Mouse (Mus musculus) left cerebral cortex, postnatal 25 days (tissue): Measurements from ENCODE around the gene Capn15. TPM values are rescaled to one million over a fixed set of nuclear protein-coding genes. Genes with fewer than 3 reads are reported as not detected.

Source experiments
- DNase-seq, 2 experiments: peaks; one replicate each; pipeline ENCODE4 v3.0.0; 2022; ENCODE audit warnings: low spot score in 2 of 2, mixed read lengths in 1 of 2
- intact Hi-C: fragments of 180-260 bp; cut with DNase I; formaldehyde crosslinking; loops from one replicate; pipeline ENCODE4 v1.15.1; 2025
- total RNA-seq, 2 experiments: library from RNA; stranded (reverse); gene quantifications; 2 replicates each; pipeline ENCODE4 v1.2.3; 2021

The Capn15 gene
- total RNA-seq, 2 experiments from 2014 or later = 47.0 to 51.6 TPM

GRCm38 (mm10) chr17:25959630-25960467 lies 25.7 kb downstream of the Capn15 start:
- intact Hi-C loops = no loop called here
- no peak for DNase-seq

GRCm38 (mm10) chr17:25958771-25959494 lies 26.7 kb downstream of the Capn15 start:
- intact Hi-C loops = no loop called here
- no peak for DNase-seq

DNA sequence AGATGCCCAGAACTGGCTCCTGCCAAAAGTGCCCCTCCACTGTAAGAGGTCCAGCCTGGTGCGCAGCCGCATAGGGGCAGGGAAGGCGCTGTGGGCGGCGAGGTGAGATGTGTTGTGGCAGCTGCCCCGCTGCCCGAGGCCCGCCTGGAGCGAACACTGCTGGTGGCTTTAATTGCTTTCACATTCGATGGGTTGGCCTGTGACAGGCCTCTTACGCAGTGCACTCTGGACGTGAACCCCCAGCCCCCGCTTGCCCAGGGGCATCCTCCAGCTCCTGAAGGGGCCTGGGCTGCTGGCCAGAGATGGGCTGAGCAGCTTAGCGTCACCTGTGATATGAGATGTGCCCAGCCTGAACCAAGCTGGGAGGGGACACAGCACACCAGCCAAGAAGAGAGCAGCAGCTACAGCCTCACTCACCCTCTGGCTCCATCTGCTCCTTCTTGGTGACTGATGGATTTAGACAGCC lies 28.0 kb downstream of the Capn15 start:
- intact Hi-C loops = no loop called here
- DNase-seq = no peak

DNA sequence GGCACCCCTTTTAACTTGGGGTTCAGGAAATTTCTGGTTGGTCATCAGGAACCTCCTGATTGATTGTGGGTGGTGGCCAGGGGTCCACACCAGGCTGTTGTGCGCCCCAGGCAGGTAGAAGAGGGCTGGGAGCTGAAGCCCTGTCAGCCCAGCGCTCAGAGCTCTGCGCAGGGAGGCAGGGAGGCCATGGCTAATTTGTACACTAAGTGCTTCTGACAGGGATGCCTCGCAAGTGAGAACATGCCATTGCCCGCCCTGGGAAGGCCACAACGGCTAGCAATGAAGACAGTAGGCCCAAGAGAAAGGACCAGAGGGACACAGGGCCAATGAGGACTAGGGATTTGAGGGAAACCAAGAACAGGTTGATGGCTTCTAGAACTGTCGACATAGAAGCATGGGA lies 29.0 kb downstream of the Capn15 start:
- intact Hi-C loops = no loop called here
- no peak for DNase-seq

DNA sequence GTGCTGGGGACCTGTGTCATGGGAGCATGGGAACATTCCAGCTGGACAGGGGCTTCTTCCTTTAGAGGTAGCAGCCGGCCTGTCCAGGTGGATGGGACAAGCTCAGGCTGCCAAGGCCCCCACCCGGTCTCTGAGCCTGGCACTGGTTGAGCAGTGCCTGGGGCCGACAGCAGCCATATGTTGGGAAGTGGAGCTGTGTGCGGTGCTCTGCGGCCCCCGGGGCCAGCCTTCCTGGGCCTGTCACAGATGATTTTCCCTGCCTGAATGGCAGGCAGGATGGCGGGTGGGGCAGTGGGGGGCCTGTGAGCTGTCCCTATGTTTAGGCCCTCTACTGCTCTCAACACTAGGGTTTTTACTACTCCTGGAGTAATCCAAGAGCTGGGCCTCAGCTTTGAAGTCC lies 29.4 kb downstream of the Capn15 start:
- intact Hi-C loops = no loop called here
- DNase-seq = no peak

DNA sequence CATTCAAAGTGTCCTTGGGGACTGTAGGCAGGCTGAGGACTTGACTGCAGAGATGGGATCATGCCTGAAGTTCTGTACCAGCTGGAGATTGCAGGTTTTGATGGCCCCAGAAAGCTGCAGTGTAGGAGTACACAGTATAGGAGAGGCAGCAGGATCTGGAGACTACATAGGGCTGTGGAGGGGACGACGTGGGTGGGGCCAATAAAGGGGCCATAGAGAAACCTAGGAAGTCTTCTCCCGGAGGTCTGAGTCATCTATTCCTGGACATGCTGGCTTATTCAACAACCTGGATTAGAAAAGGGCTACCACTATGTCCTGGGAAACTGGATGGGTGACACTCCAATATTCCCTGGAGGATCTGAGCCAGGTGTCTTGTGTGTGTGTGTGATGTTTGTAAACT lies 29.9 kb downstream of the Capn15 start:
- no peak for DNase-seq
- intact Hi-C loops = no loop called here

GRCm38 (mm10) chr17:25954671-25955070 lies 30.9 kb downstream of the Capn15 start:
- intact Hi-C loops = no loop called here
- no peak for DNase-seq

- intact Hi-C loops = no loop called here
- no peak for DNase-seq
Observed at GRCm38 (mm10) chr17:25953161-25953560, 32.4 kb downstream of the Capn15 start.

DNA sequence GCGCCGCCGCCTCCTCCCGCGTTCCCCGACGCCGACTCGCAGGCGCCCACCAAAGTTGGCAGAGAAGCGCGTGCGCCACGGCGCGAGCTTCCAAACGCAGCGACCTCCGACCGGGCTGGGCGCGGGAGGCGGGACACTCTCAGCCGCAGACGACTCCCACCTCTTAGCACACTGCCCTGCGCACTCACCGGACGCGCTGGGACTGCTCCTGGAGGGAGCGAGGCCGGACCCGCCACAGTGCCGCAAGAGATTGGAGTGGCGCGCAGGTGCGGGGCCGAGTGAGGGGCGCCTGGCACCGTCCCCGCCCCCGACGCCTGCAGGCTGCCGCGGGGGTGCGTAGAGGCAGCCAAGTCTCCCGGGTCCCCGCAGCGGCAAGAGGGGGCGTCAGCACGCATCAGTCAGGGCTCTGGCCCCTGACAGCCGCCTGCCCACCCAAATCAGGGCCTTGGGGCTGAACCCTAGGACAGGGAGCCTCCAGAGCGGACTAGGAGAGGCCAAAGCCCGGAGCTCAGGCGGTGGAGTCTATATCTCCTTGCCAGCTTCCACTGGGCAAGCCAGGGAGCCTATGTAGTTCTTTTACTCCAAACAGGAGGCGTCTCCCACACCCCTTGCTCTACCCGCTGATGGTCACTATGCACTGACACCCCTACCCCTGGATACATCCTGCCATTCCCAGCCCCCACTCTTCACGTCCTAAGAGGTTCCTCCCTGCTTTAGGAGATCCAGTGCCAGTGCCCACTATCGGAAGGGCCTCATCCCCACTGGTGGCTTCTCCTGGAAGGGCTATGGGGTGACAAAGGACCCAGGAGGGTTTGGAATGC lies 33.6 kb downstream of the Capn15 start, which contains the start of gene A930017K11Rik:
Gene A930017K11Rik, minus strand, starts transcription at position 763 of the 821 bp plus-strand sequence.
- intact Hi-C loops = no loop called here
- no peak for DNase-seq

GRCm38 (mm10) chr17:25951225-25951802 lies 34.3 kb downstream of the Capn15 start:
- no peak for DNase-seq
- intact Hi-C loops = no loop called here

- no peak for DNase-seq
- intact Hi-C loops = no loop called here
Observed at GRCm38 (mm10) chr17:25950706-25951105, 34.9 kb downstream of the Capn15 start.

DNA sequence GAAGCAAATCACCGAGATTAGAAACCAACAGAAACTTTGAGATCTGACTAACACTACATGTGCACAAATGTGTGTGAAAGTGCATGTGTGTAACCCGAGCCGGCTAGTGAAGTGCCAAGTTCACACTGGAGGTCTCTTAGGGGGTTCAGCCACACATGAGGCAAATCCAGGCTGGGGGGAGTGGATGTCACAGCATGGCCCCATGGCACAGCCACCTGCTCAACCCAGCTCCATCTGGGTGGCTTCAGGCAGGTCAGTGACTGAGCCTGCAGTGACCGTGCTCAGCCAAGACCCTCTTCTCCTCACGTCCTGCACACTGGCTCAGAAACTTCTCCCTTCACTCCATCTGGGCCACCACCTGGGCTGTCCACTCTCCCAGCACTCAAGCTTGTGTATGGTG lies 35.6 kb downstream of the Capn15 start:
- no peak for DNase-seq
- intact Hi-C loops = no loop called here

DNA sequence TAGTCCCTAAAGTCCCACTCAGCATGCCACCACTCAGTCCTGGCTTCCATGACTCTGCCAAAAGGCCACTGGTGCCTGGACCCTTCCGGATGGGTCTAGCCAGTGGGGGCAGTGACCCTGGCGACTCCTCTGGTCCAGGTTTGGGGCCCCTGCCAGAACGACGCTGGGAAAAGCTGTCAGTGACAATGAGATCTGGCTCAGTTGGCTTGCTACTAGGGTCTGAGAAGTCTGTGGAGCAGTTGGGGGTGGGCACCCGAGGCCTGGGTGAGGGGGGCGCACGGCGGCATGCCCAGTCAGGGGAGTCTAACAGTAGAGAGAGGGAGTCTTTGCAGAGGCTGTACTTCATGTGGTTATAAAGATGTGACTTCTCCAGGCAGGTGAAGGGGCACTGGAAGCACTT lies 37.5 kb downstream of the Capn15 start:
- intact Hi-C loops = no loop called here
- DNase-seq = no peak

GRCm38 (mm10) chr17:25947576-25947975 lies 38.0 kb downstream of the Capn15 start:
- no peak for DNase-seq
- intact Hi-C loops = no loop called here

GRCm38 (mm10) chr17:25946891-25947290 lies 38.7 kb downstream of the Capn15 start:
- intact Hi-C loops = no loop called here
- no peak for DNase-seq

GRCm38 (mm10) chr17:25946349-25946748 lies 39.2 kb downstream of the Capn15 start:
- intact Hi-C loops = no loop called here

GRCm38 (mm10) chr17:25945517-25946155 lies 40.0 kb downstream of the Capn15 start:
- intact Hi-C loops = no loop called here
- DNase-seq = no peak

More at GRCm38 (mm10) chr17:25946349-25946748, 39.2 kb downstream of the Capn15 start:
- no peak for DNase-seq

DNA sequence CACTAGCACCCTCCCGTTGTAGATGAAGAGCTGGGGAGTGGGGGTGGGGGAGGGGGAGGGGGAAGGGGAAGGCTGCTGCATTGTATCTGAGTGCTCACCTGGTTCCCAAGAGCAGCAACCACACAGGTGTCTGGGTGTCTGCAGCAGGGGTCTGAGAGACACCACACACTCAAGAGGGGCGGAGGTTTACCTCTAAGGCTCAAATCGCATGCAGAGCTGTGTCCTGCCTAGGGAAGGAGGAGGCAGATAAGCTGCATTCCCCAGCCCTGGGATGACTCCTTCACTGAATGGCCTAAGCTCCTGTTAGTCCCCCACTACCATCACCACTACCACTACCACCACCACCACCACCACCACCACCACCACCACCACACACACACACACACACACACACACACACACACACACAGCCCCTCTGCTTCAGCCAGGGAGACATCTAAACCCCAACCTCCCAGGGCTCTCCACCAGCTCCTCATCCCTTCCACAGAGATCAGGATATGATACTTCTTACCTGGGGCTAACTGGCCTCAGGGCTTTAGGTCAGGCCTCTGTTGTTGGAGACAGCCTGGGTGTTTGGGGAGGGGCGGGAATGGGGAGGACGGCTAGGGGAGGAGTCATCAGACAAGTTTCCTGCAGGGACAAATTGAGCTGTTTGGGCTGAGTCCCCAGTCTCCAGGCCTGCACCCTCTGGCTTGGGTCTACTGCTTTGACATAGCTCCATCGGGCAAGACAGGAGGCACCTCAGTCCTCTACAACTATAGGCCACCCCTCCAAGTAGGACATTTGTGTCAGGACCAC lies 41.0 kb downstream of the Capn15 start, which contains the start of the genes Pigq and Nhlrc4:
Gene Pigq, minus strand, starts transcription at position 571 of the 798 bp plus-strand sequence.
Gene Nhlrc4, minus strand, starts transcription at position 596 of the 798 bp plus-strand sequence.
- intact Hi-C loops = no loop called here

More for the DNA sequence above, 41.0 kb downstream of the Capn15 start, which contains the start of the genes Pigq and Nhlrc4:
- DNase-seq = no peak
